Mouse (Mus musculus) erythroblast, embryonic 14.5 days (primary cell): Measurements from ENCODE around the gene Atg16l1.

Experiments used
- GATA1 ChIP-seq: IDR thresholded peaks from 2 replicates; pipeline ENCODE4 v1.6.1; 2012; ENCODE audit warnings: low read length, inconsistent platforms, mixed read lengths
- TAL1 ChIP-seq: IDR thresholded peaks from 3 replicates; pipeline ENCODE4 v1.6.1; 2012; ENCODE audit warnings: low read length, inconsistent platforms, mixed read lengths

GRCm38 (mm10) chr1:87798306-87798705 is 42.6 kb downstream of the Atg16l1 start:
- TF ChIP-seq GATA1 (no peak), TAL1 (no peak)
